Mouse (Mus musculus): ENCODE measurements around the gene Slc6a21.

DNA sequence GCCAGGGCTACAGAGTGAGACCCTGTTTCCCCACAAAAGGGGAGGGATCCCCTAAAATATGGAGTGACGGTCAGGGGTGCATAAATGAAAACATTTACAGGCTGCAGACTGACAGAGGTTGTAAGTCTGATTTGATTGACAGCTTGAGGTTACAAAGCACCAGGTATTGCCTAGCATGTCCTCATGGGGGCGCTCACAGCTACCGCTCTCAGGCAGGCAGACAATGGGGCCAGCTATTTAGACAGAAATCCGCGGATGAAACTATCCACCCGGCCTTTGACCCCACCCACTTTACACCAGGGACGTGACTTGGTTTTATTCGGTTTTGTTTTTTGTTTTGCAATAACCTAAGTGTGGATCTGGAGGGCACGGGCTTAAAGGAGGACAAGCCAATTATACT is 32.1 kb downstream of the Slc6a21 start:
- TF ChIP-seq CTCF (IDR thresholded peaks at IDR 0.05; ENCODE audit: low read depth) = peak; percentile 81
- TF ChIP-seq EP300 (optimal IDR thresholded peaks at IDR 0.05) = no peak

Measured in stomach, postnatal 0 days (tissue).